12 mouse cellular contexts compared by ENCODE assay signal in genomic region chr8:92021521-92021920, GRCm38 (mm10).
"Had no signal": no experiment of that assay in that cellular context is flagged by ENCODE, and none has a peak within 500 bp of the region (broad histone marks: within the 10 kb centered on the region; RNA-seq: fewer than 3 reads in every experiment).

No protein-coding gene starts in this region.

- DNase-seq: left cerebral cortex, postnatal 4 days; liver; liver, embryonic 13.5 days; liver, postnatal 0 days; lung, adult 18-20 months; lung, adult 2 months; lung, embryonic 14.5 days; lung, postnatal 10 days; lung, postnatal 14 days; lung, postnatal 36 days; lung, postnatal 4 days; midbrain, embryonic 14.5 days had no signal
